ENCODE assay signal across 16 mouse cellular contexts in genomic region chr11:118879466-118880150, GRCm38 (mm10). TPM values are rescaled to one million over a fixed set of nuclear protein-coding genes. Genes with fewer than 3 reads are reported as not detected.
A peak's percentile ranks its signal among the peaks of the same experiment; 100 is the strongest.
DNase-seq lines count a peak whose midpoint lies in the region; ATAC-seq and TF ChIP-seq lines count a peak whose summit lies in the region.
"Had no signal": no experiment of that assay in that cellular context is flagged by ENCODE, and none has a peak within 500 bp of the region (broad histone marks: within the 10 kb centered on the region; RNA-seq: fewer than 3 reads in every experiment).

No protein-coding gene starts in this region.

- H3K36me3 ChIP-seq in E14TG2a.4 (ENCODE audit: insufficient read depth, low read length) (no peaks in the 10 kb centered on the region), ES-E14 (ENCODE audit: control insufficient read depth, insufficient read depth, low read length, poor library complexity, severe bottlenecking) (no peaks in the 10 kb centered on the region)
- H3K36me3 ChIP-seq: midbrain, embryonic 12.5 days had no signal

- intact Hi-C loops in left cerebral cortex, adult 2 months (cut with DNase I), result loop anchor here (5.0 kb wide), 1 partner anchor 87 kb away; no protein-coding TSS in a partner anchor
- intact Hi-C loops in left cerebral cortex, postnatal 10 days (cut with DNase I), result loop anchor here (5.0 kb wide), 1 partner anchor 98 kb away; no protein-coding TSS in a partner anchor

- DNase-seq in left cerebral cortex, adult 2 months (ENCODE audit: extremely low spot score in 1 of 2, low spot score in 2 of 2), result no peak
- DNase-seq in left cerebral cortex, postnatal 10 days (ENCODE audit: extremely low spot score in 1 of 2, low spot score in 2 of 2), result no peak
- peak; percentile 22 for DNase-seq in ES-E14 (ENCODE audit: low read depth, low spot score)
- peak; percentile 92 for DNase-seq in cerebellum, adult 9-11 months
- DNase-seq in kidney, adult 9 months, result no peak
- DNase-seq in right cerebral cortex, adult 18-20 months, result no peak
- DNase-seq: gastrocnemius, postnatal 10 days; kidney, postnatal 14 days; layer of hippocampus, adult 9-11 months; liver, postnatal 0 days had no signal

- H3K27me3 ChIP-seq in E14TG2a.4 (ENCODE audit: insufficient read depth, low read length), result peaks cover 20% of the 10 kb centered on the region; the same call in 1 of the 2 replicates

- peak overlapping the region; percentile 40; the same call in 1 of the 2 replicates for H3K27ac ChIP-seq in left cerebral cortex, adult 2 months
- H3K27ac ChIP-seq in ES-E14 (ENCODE audit: insufficient read depth, low read depth, low read length, poor library complexity, severe bottlenecking), result no peak overlapping the region
- H3K27ac ChIP-seq: macrophage; midbrain, embryonic 12.5 days had no signal

- H3K9ac ChIP-seq in ES-E14 (ENCODE audit: insufficient read depth, low read depth, low read length, poor library complexity, severe bottlenecking), result no peak overlapping the region
- H3K9ac ChIP-seq: liver, postnatal 0 days; midbrain, embryonic 12.5 days had no signal

- H3K9me3 ChIP-seq in E14TG2a.4 (ENCODE audit: low read length) (peaks cover 5% of the 10 kb centered on the region), ES-E14 (ENCODE audit: control insufficient read depth, insufficient read depth, low read depth, low read length) (no peaks in the 10 kb centered on the region)

- no peak overlapping the region for H3K4me3 ChIP-seq in left cerebral cortex, adult 2 months
- H3K4me3 ChIP-seq in E14TG2a.4 (replicated peaks; ENCODE audit: low read length) (no peak overlapping the region), ES-E14 (ENCODE audit: insufficient read depth in 1 of 2, low read depth in 1 of 2, low read length in 2 of 2, poor library complexity in 1 of 2, severe bottlenecking in 1 of 2) (no peak overlapping the region)
- H3K4me3 ChIP-seq: midbrain, embryonic 12.5 days had no signal

- ATAC-seq in erythroblast, adult 5-6 weeks (replicated peaks; ENCODE audit: low FRiP score, poor library complexity, severe bottlenecking), result no peak
- ATAC-seq: CD4-positive, CD25-positive, alpha-beta regulatory T cell, adult 4 months; liver, postnatal 0 days had no signal

- TF ChIP-seq CTCF in left cerebral cortex, adult 2 months (IDR thresholded peaks at IDR 0.05), result no peak; the same call in none of the 2 replicates
- TF ChIP-seq CTCF in E14TG2a.4 (conservative IDR thresholded peaks at IDR 0.05; ENCODE audit: low read length), result peak; percentile 32

- H3K4me1 ChIP-seq in E14TG2a.4 (replicated peaks; ENCODE audit: low read depth, low read length) (peaks cover 7% of the 10 kb centered on the region; the same call in 1 of the 2 replicates), ES-E14 (ENCODE audit: control insufficient read depth in 2 of 2, insufficient read depth in 2 of 2, low read length in 2 of 2, poor library complexity in 1 of 2) (no peaks in the 10 kb centered on the region)

- in situ Hi-C loops in ES-E14 (cut with MboI; ENCODE audit: low sequenced_read_pairs in 2 of 2, unreplicated experiment in 2 of 2), result no loop called here

TF ChIP-seq in ES-E14, 5 proteins besides CTCF, POLR2A, EP300 and RAD21:
- TF ChIP-seq ZC3H11A (IDR thresholded peaks at IDR 0.05; ENCODE audit: borderline replicate concordance, low read depth, low read length), result no peak
- no peak for TF ChIP-seq HCFC1 (IDR thresholded peaks at IDR 0.05; ENCODE audit: borderline replicate concordance, insufficient read depth, low read length)
- no peak for TF ChIP-seq MAFK (IDR thresholded peaks at IDR 0.05; ENCODE audit: insufficient read depth, low read depth, low read length)
- no peak for TF ChIP-seq CHD2 (IDR thresholded peaks at IDR 0.05; ENCODE audit: low read depth, low read length)
- TF ChIP-seq ZNF384 (IDR thresholded peaks at IDR 0.05; ENCODE audit: low read depth, low read length), result no peak
TF ChIP-seq in ES-E14: peak in this region for 0.

RNA-seq across cellular contexts. Expression of gene Rbfox3, which starts 31.8 kb away (rescaled TPM):
- total RNA-seq in left cerebral cortex, adult 2 months (2021), result 100 to 1,000 TPM; 345 to 353 TPM
- total RNA-seq in left cerebral cortex, postnatal 10 days (2021), result 100 to 1,000 TPM; 272 to 280 TPM
- total RNA-seq in ES-E14 (2012; rRNA removed), result 0.45 and 0.69 TPM in 2 replicates
- not detected in 2 replicates for total RNA-seq in erythroblast, adult 5-6 weeks (2015; ENCODE audit: low replicate concordance)
- total RNA-seq in erythroblast, adult 5-6 weeks (2017; ENCODE audit: low replicate concordance), result not detected in 2 replicates
- total RNA-seq: neutrophil, adult 5-6 weeks had no signal

Comparison
In these comparisons a context has a peak if more than half of its experiments do, and no peak if none do; other contexts are left out.
1. DNase-seq: peak in ES-E14 (single experiment) and cerebellum, adult 9-11 months (single experiment); none in left cerebral cortex, adult 2 months (0 of 2), left cerebral cortex, postnatal 10 days (0 of 2), kidney, adult 9 months (single experiment) and right cerebral cortex, adult 18-20 months (single experiment).
2. RNA of gene Rbfox3, which starts 31.8 kb away (total RNA-seq): 345 to 353 TPM in left cerebral cortex, adult 2 months and 272 to 280 TPM in left cerebral cortex, postnatal 10 days; 0.45 to 0.69 TPM in ES-E14 and not detected in erythroblast, adult 5-6 weeks; every median in the first group is over 100 times any median in the second.